Mouse (Mus musculus) thymus, adult 2 months (tissue): ENCODE results near the gene B9d2.

Experiments
- CTCF ChIP-seq: fragments of 200-500 bp; IDR thresholded peaks from 2 replicates; pipeline ENCODE4 v1.5.1; 2012; ENCODE audit warnings: mild to moderate bottlenecking, control low read depth, low read length, moderate library complexity, borderline replicate concordance; ENCODE audit not compliant: control insufficient read depth, poor library complexity, insufficient read depth; ENCODE audit errors: extremely low read depth
- POLR2A ChIP-seq: fragments of 200-500 bp; IDR thresholded peaks from 2 replicates; pipeline ENCODE4 v1.6.1; 2012; ENCODE audit warnings: mild to moderate bottlenecking, low read length, control low read depth, moderate library complexity; ENCODE audit not compliant: control insufficient read depth, poor library complexity, insufficient read depth; ENCODE audit errors: extremely low read depth

DNA sequence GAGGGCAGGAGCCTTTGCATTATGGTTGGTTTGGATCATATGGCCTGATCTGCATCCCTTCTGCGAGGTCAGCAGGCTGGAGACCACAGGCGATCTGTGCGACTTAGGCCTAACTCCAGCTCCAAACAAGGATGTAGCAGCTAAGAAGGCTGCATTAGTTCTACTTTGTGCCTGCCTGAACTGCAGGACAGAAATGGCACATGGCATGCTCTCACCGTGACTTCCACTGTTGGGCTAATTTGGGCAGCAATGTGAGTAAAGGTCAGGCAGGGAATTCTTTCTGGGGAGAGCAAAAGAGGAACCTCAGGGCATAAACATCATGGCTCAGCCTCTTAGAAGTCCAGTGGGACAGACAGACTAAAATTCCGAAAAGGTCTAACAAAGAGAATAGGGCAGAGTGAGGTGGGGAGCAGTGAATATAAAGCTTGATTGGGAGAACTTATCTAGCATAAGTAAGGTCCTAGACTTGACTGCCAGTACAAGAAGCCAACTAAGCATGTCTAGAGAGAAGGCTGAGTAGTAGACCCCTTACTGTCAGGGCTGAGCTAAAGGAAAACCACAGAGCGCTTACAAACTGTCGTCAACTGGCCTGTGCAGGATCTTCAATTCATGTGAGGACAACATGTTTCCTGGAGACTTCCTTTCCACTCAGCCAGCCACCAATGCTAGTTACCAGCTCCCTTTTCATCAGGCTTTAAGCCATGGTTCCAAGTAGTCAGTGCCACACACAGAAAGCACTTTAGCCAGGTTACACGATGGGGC, 50.9 kb downstream of the B9d2 start:
- TF ChIP-seq CTCF: no peak
- no peak for TF ChIP-seq POLR2A
